Mouse (Mus musculus): Measurements from ENCODE around the gene Ppp2r3c. TPM values are rescaled to one million over a fixed set of nuclear protein-coding genes. Genes with fewer than 3 reads are reported as not detected.
"Not testable (repeated sequence)": the region's sequence is repeated elsewhere in the genome, so short reads cannot be mapped to it uniquely, and the experiment has no call there.

Gene Ppp2r3c
- 11.4 and 13.5 TPM in 2 replicates for polyA plus RNA-seq (2015; fragmentation: Nextera tagmentation; extraction: Ambion mirVana)

DNA sequence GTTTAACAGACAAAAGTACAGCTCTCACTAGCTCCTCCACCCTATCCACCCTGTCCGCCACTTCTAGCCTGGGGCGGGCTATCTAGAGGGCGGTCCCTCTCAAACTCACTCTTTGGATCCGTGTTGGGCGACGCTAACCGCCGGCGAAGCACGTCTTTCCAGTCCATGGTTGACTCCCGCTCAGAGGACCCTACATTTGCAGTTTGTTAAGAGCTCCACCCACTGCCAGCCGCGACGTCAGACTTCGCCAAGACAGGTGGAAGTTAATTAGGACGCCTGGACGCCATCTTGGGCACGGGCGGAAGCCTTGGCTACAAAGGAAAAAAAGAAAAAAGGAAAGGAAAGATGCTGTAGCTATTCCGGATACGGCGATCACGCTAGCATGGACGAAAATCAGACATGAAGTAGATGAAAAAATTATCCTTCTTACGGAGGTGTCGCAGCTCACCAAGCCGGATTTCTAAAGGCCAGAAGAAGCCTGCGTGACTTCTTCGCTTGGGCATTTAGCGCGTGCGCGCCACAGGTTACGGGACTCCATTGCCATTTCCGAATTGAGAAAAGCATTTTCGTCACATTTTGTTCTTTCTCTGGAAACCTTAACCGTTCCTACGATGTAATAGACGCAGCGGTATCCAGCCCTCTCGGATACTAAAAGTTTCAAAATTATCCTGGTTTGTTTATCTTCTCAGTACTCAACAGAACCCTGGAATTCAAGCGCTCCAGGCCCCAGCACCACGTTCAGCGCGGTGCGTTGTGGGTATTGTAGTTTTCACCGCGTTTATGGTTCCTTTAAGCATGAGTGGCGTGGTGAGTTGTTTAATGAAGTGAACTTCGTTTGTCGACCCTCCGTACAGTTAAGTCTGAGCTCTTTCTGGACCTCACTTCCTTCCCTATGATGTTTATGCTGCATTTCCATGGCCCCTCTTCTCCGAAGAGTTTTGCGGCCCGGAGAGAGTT is at the start of gene Ppp2r3c:
Ppp2r3c (minus strand) TSS at position 514 of the 957 bp plus-strand sequence.
- Histone ChIP-seq H3K4me1 (peaks cover 26% of the 10 kb centered on the region), H3K27ac (replicated peaks) (peak within 1 kb of the TSS; percentile 94), H3K9ac (peak within 1 kb of the TSS; percentile 65), H3K4me2 (replicated peaks) (peak within 1 kb of the TSS; percentile 57), H3K27me3 (no peaks in the 10 kb centered on the region), H3K4me3 (replicated peaks) (peak within 1 kb of the TSS; percentile 63), H3K36me3 (peaks cover 17% of the 10 kb centered on the region; the same call in 1 of the 2 replicates), H3K9me3 (replicated peaks) (no peaks in the 10 kb centered on the region)
- under 1% methylated on average over 55 of the region's 55 CpGs for WGBS
- peak; percentile 93 for ATAC-seq (ENCODE audit: insufficient number of reproducible peaks, low FRiP score, low TSS enrichment, low read depth)

DNA sequence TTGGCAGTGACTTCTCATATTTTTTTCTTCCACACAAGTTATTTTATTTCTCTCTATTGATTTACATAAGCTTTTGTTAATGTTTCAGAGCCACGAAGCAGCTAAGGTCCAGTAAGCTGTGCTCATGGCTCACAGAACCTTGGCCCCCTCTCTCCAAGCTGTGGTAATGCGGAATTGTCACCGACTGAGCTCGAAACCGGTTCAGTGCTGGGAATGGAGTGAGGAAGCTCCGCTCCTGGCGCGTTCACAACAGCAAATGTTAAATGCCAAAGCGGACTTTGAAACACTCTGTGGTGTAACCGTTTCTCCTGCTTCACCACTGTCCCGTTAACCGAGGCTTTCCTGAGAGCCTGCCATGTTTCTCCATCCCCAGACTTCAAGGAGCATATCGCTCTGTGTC is 41.8 kb upstream of the Ppp2r3c start:
- peaks cover 3% of the 10 kb centered on the region; the same call in 1 of the 2 replicates for H3K4me1 ChIP-seq
- H3K9ac ChIP-seq, result no peak overlapping the region
- no peaks in the 10 kb centered on the region for H3K27me3 ChIP-seq
- no peak overlapping the region for H3K4me3 ChIP-seq (replicated peaks)
- peak overlapping the region; percentile 60; the same call in 1 of the 2 replicates for H3K27ac ChIP-seq (replicated peaks)
- no peaks in the 10 kb centered on the region for H3K9me3 ChIP-seq (replicated peaks)
- 80% methylated on average over 13 of the region's 13 CpGs for WGBS
- H3K4me2 ChIP-seq (replicated peaks), result no peak overlapping the region
- no peaks in the 10 kb centered on the region for H3K36me3 ChIP-seq
- no peak for ATAC-seq (ENCODE audit: insufficient number of reproducible peaks, low FRiP score, low TSS enrichment, low read depth)

GRCm38 (mm10) chr12:55343998-55344397 is 41.2 kb upstream of the Ppp2r3c start:
- no peaks in the 10 kb centered on the region for H3K27me3 ChIP-seq
- H3K9me3 ChIP-seq (replicated peaks), result no peaks in the 10 kb centered on the region
- H3K4me2 ChIP-seq (replicated peaks), result no peak overlapping the region
- H3K9ac ChIP-seq, result no peak overlapping the region
- H3K36me3 ChIP-seq, result no peaks in the 10 kb centered on the region
- H3K4me1 ChIP-seq, result peaks cover 3% of the 10 kb centered on the region; the same call in 1 of the 2 replicates
- H3K27ac ChIP-seq (replicated peaks), result peak overlapping the region; percentile 60; the same call in 1 of the 2 replicates
- ATAC-seq (ENCODE audit: insufficient number of reproducible peaks, low FRiP score, low TSS enrichment, low read depth), result no peak
- H3K4me3 ChIP-seq (replicated peaks), result no peak overlapping the region
- 80% methylated on average over 11 of the region's 11 CpGs for WGBS

DNA sequence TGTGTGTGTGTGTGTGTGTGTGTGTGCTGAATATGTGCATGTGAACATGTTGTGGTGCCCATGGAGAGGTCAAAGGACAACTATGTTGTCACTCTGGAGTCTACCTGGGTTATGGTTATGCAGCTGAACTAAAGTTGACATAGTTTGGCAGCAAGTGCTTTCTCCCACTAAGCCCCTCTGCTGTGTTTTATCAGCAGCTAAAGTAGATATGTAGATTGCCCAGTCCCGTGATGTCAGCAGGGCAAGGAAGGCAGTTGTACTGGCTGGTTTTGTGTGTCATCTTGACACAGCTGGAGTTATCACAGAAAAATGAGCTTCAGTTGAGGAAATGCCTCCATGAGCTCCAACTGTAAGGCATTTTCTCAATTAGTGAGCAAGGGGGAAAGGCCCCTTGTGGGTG is 40.2 kb upstream of the Ppp2r3c start:
- not testable (repeated sequence) for H3K4me1 ChIP-seq; H3K9me3 ChIP-seq (replicated peaks); ATAC-seq (ENCODE audit: insufficient number of reproducible peaks, low FRiP score, low TSS enrichment, low read depth); H3K4me3 ChIP-seq (replicated peaks); H3K27me3 ChIP-seq; H3K9ac ChIP-seq; H3K27ac ChIP-seq (replicated peaks); H3K4me2 ChIP-seq (replicated peaks); H3K36me3 ChIP-seq
- WGBS, result 54% methylated on average over 1 of the region's 1 CpGs

DNA sequence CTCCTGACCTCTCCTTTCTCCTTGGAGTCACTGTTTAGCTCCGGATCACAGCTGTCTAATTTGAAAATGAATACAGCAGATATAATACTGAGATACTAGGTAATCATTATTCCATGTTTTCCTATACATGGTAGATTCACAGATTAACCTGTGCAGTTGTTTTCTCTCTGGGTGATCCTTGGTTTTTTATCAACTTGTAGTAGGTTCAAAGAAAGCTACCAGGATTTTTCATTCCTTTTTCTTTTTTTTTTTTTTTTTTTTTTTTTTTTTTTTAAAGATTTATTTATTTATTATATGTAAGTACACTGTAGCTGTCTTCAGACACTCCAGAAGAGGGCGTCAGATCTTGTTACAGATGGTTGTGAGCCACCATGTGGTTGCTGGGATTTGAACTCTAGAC is 35.7 kb upstream of the Ppp2r3c start:
- WGBS, result 90% methylated on average over 1 of the region's 2 CpGs
- not testable (repeated sequence) for ATAC-seq (ENCODE audit: insufficient number of reproducible peaks, low FRiP score, low TSS enrichment, low read depth); H3K27ac ChIP-seq (replicated peaks); H3K9me3 ChIP-seq (replicated peaks); H3K4me1 ChIP-seq; H3K9ac ChIP-seq; H3K36me3 ChIP-seq; H3K4me2 ChIP-seq (replicated peaks); H3K27me3 ChIP-seq; H3K4me3 ChIP-seq (replicated peaks)

DNA sequence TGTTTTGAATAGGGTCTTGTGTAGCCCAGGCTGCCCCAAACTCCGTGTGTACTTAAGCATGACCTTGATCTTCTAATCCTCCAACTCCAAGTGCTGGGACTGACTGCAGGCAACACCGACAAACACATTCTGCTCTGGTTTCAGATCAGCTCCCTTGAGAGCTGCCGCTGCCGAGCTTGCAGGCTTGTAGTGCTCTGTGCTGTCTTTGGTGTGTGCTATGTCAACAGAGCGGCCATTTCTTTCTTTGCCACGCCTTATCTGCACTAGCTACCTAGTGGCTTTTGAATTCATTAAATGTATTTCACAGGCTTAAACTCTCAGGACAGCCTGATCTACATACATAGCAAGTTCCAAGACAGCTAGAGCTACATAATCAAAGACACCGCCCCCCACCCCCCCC is 30.9 kb upstream of the Ppp2r3c start:
- Histone ChIP-seq H3K27ac (replicated peaks) (no peak overlapping the region), H3K36me3 (peaks cover 7% of the 10 kb centered on the region), H3K4me3 (replicated peaks) (no peak overlapping the region), H3K9ac (no peak overlapping the region), H3K9me3 (replicated peaks) (no peaks in the 10 kb centered on the region), H3K27me3 (no peaks in the 10 kb centered on the region), H3K4me2 (replicated peaks) (no peak overlapping the region), H3K4me1 (no peaks in the 10 kb centered on the region)
- ATAC-seq (ENCODE audit: insufficient number of reproducible peaks, low FRiP score, low TSS enrichment, low read depth), result no peak
- WGBS, result 92% methylated on average over 7 of the region's 7 CpGs

- 89% methylated on average over 7 of the region's 7 CpGs for WGBS
- ATAC-seq (ENCODE audit: insufficient number of reproducible peaks, low FRiP score, low TSS enrichment, low read depth), result no peak
- Histone ChIP-seq H3K4me3 (replicated peaks) (no peak overlapping the region), H3K9me3 (replicated peaks) (no peaks in the 10 kb centered on the region), H3K9ac (no peak overlapping the region), H3K4me1 (no peaks in the 10 kb centered on the region), H3K27ac (replicated peaks) (no peak overlapping the region), H3K36me3 (peaks cover 7% of the 10 kb centered on the region), H3K4me2 (replicated peaks) (no peak overlapping the region), H3K27me3 (no peaks in the 10 kb centered on the region)
These were observed 26.6 kb upstream of the Ppp2r3c start for GRCm38 (mm10) chr12:55329351-55329750.

DNA sequence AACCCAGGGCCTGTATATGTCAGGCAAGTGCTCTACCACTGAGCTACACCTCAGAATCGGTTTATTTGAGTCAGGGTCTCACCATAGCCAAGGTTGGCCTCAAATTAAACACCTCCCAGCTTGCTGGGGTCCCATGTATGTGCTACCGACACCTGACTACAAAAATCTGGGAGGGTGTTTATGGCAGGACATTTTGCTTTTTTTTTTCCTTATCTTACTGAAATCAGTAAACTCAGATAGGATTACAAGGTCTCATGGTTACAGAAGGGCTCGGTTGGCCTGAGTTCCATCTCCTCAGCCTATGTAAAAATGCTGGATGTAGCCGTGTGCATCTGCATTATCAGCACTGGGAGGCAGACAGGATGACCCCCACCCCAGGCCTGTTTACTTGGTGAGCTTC is 26.0 kb upstream of the Ppp2r3c start:
- WGBS, result 81% methylated on average over 4 of the region's 4 CpGs
- H3K4me2 ChIP-seq (replicated peaks), result no peak overlapping the region
- H3K9ac ChIP-seq, result no peak overlapping the region
- H3K27me3 ChIP-seq, result no peaks in the 10 kb centered on the region
- no peak for ATAC-seq (ENCODE audit: insufficient number of reproducible peaks, low FRiP score, low TSS enrichment, low read depth)
- no peaks in the 10 kb centered on the region for H3K4me1 ChIP-seq
- H3K27ac ChIP-seq (replicated peaks), result no peak overlapping the region
- no peaks in the 10 kb centered on the region for H3K9me3 ChIP-seq (replicated peaks)
- H3K36me3 ChIP-seq, result peaks cover 7% of the 10 kb centered on the region
- no peak overlapping the region for H3K4me3 ChIP-seq (replicated peaks)

DNA sequence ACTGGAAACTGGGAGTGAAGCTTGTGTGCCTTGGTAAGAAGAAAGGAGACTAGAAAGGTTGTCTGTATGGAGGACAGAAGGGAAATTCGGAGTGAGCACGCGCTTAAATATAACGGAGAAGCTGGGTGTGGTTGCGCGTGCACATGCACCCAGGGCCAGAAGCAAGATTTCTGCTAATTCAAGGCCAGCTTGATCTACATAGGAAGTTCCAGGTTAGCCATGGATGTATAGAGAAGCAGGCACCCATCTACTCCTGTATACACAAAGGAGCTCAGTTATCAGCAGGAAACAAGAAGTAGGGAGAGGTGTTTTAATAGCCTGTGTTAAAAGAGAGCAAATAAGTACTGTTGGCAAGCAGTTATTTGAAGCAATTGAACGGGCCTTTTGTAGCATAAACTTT is 22.9 kb upstream of the Ppp2r3c start:
- Histone ChIP-seq H3K4me1 (no peaks in the 10 kb centered on the region; the same call in 1 of the 2 replicates), H3K4me2 (replicated peaks) (no peak overlapping the region), H3K27ac (replicated peaks) (no peak overlapping the region), H3K9me3 (replicated peaks) (no peaks in the 10 kb centered on the region), H3K36me3 (peaks cover 7% of the 10 kb centered on the region), H3K9ac (no peak overlapping the region), H3K4me3 (replicated peaks) (no peak overlapping the region), H3K27me3 (no peaks in the 10 kb centered on the region)
- WGBS, result 91% methylated on average over 7 of the region's 7 CpGs
- no peak for ATAC-seq (ENCODE audit: insufficient number of reproducible peaks, low FRiP score, low TSS enrichment, low read depth)

DNA sequence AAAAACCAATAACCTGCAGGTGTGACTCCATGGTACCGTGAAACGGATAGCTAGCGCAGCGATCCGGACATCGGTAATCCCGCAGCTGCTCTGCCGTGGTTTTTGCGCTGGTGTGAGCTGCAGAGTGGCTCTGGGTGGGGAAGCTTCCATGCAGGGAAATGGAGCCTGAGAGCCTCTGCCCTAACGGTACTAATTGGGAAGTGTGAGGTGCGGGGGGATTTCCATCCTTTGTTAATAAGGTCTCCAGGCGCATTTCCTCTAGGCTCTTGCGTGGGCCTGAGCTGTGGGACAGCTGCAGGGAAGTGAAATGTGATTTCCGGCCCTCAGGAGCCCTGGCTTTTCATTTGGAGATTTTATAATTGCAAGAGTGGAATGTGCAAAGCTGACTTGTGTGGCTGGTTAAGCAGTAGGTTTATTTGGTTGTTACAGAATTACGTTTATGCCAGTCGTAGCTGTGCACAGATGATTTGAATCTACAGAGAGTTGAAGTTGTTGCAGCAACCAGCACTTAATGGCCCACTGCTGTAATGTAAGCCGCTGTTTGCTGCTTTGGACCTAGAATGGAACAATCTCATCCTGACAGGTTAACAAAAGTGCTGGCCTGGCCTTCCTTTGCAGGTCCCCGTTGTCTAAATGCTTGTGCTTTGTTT is 19.0 kb upstream of the Ppp2r3c start:
- no peaks in the 10 kb centered on the region for H3K27me3 ChIP-seq
- WGBS, result 69% methylated on average over 18 of the region's 18 CpGs
- H3K36me3 ChIP-seq, result peaks cover 5% of the 10 kb centered on the region; the same call in 1 of the 2 replicates
- H3K4me2 ChIP-seq (replicated peaks), result no peak overlapping the region
- peak overlapping the region; percentile 40 for H3K27ac ChIP-seq (replicated peaks)
- H3K4me3 ChIP-seq (replicated peaks), result no peak overlapping the region
- H3K9ac ChIP-seq, result no peak overlapping the region
- H3K9me3 ChIP-seq (replicated peaks), result no peaks in the 10 kb centered on the region
- 0 out of 2 replicates have a peak, but pooled peaks have one; percentile 24 for ATAC-seq (ENCODE audit: insufficient number of reproducible peaks, low FRiP score, low TSS enrichment, low read depth)
- H3K4me1 ChIP-seq, result no peaks in the 10 kb centered on the region; the same call in 1 of the 2 replicates

DNA sequence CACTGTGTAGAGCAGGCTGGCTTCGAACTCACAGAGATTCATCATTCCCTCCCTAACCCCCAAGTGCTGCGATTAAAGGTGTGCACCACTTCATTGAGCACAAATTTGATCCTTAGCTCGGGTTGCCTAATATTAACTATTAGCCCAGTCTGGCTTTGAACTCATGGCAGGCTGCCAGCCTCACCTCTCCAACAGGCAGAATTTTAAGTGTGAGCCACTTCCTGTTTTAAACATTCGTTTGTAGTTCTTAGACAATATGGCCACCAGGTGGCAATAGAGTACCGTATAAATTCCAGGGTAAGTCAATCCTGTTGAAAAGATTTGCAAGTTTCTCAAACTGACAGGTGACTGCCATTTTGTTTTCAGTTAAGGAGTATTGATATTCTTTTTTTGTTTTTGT is 12.4 kb upstream of the Ppp2r3c start:
- H3K27ac ChIP-seq (replicated peaks), result no peak overlapping the region
- no peaks in the 10 kb centered on the region for H3K4me1 ChIP-seq
- WGBS, result 39% methylated on average over 5 of the region's 5 CpGs
- ATAC-seq (ENCODE audit: insufficient number of reproducible peaks, low FRiP score, low TSS enrichment, low read depth), result no peak
- no peaks in the 10 kb centered on the region for H3K9me3 ChIP-seq (replicated peaks)
- H3K27me3 ChIP-seq, result no peaks in the 10 kb centered on the region
- no peak overlapping the region for H3K4me3 ChIP-seq (replicated peaks)
- no peak overlapping the region for H3K4me2 ChIP-seq (replicated peaks)
- no peak overlapping the region for H3K9ac ChIP-seq
- peaks cover 9% of the 10 kb centered on the region; the same call in 1 of the 2 replicates for H3K36me3 ChIP-seq

Data from embryonic facial prominence, embryonic 15.5 days (tissue).